Mouse (Mus musculus) ES-E14 (cell line): ENCODE results near the gene App.

ENCODE experiments used
- CHD2 ChIP-seq: IDR thresholded peaks from 2 replicates; pipeline ENCODE4 v1.6.1; 2014; ENCODE audit warnings: mild to moderate bottlenecking, low read depth, low read length, inconsistent platforms
- ZC3H11A ChIP-seq: IDR thresholded peaks from 2 replicates; pipeline ENCODE4 v1.6.1; 2012; ENCODE audit warnings: low read depth, mild to moderate bottlenecking, inconsistent platforms, low read length, borderline replicate concordance

- TF ChIP-seq CHD2 (no peak), ZC3H11A (no peak)
Observed at GRCm38 (mm10) chr16:85061725-85062124, 111.8 kb downstream of the App start.
